In the genomic region with DNA sequence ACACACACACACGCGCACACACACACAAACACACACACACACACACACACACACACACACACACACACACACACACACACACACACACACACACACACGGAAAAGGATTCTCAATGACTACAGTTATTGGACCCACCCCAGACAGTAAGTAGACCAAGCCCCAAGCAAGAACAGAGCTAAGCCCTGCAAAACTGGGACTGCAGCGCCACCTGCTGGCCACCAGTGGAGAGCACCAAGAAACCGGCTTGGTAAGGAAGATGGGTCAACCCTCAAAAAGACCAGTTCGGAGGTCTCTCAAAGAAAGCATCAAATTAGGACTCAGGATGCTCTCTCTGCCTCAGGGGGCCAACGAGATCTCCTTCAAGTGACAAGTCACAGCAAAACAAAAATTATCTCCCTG, we compare ENCODE assay signal across 8 mouse cellular contexts. TPM values are rescaled to one million over a fixed set of nuclear protein-coding genes. Genes with fewer than 3 reads are reported as not detected.
DNase-seq lines count a peak whose midpoint lies in the region; ATAC-seq lines count a peak whose summit lies in the region.

No protein-coding gene starts in this region.

- no peak overlapping the region for H3K9ac ChIP-seq in forebrain, embryonic 12.5 days
- H3K9ac ChIP-seq in hindbrain, embryonic 13.5 days = no peak overlapping the region

- H3K27ac ChIP-seq in heart, embryonic 10.5 days = no peak overlapping the region
- H3K27ac ChIP-seq in forebrain, embryonic 12.5 days = 0 out of 2 replicates have a peak overlapping the region, but pooled peaks have one; percentile 50
- no peak overlapping the region for H3K27ac ChIP-seq in hindbrain, embryonic 13.5 days

- H3K9me3 ChIP-seq in heart, embryonic 10.5 days = no peaks in the 10 kb centered on the region
- no peaks in the 10 kb centered on the region for H3K9me3 ChIP-seq in forebrain, embryonic 12.5 days
- no peaks in the 10 kb centered on the region for H3K9me3 ChIP-seq in hindbrain, embryonic 13.5 days

- ATAC-seq in forebrain, embryonic 12.5 days (ENCODE audit: low FRiP score) = peak; percentile 72
- ATAC-seq in hindbrain, embryonic 13.5 days (ENCODE audit: low FRiP score) = peak; percentile 65; the same call in 1 of the 2 replicates

- intact Hi-C loops in left cerebral cortex, postnatal 36 days (cut with DNase I) = no loop called here

- H3K36me3 ChIP-seq in heart, embryonic 10.5 days = no peaks in the 10 kb centered on the region
- no peaks in the 10 kb centered on the region for H3K36me3 ChIP-seq in forebrain, embryonic 12.5 days (replicated peaks)
- H3K36me3 ChIP-seq in hindbrain, embryonic 13.5 days = no peaks in the 10 kb centered on the region

- H3K4me3 ChIP-seq in heart, embryonic 10.5 days = no peak overlapping the region
- H3K4me3 ChIP-seq in forebrain, embryonic 12.5 days (replicated peaks) = no peak overlapping the region
- H3K4me3 ChIP-seq in hindbrain, embryonic 13.5 days = no peak overlapping the region

- no peaks in the 10 kb centered on the region for H3K4me1 ChIP-seq in heart, embryonic 10.5 days
- H3K4me1 ChIP-seq in forebrain, embryonic 12.5 days = peaks cover 13% of the 10 kb centered on the region; the same call in 1 of the 2 replicates
- H3K4me1 ChIP-seq in hindbrain, embryonic 13.5 days (replicated peaks) = peaks cover 19% of the 10 kb centered on the region

- peak; percentile 28 for DNase-seq in heart, adult 8-10 months (ENCODE audit: low spot score)
- no peak for DNase-seq in heart, embryonic 10.5 days (ENCODE audit: low spot score)
- DNase-seq in c-Kit-negative CD71-positive TER-119-positive erythroid progenitor cells, embryonic 14.5 days (ENCODE audit: low read depth, low spot score) = peak; percentile 26
- DNase-seq in left cerebral cortex, postnatal 36 days (ENCODE audit: low spot score in 2 of 2) = peak; percentile 49 to 54
- DNase-seq in naive thymus-derived CD4-positive, alpha-beta T cell, adult 2 months (ENCODE audit: low read depth) = peak; percentile 50
- peak; percentile 28 to 42 for DNase-seq in spleen, postnatal 36 days (ENCODE audit: low spot score in 2 of 2)

- WGBS in heart, embryonic 10.5 days = 11% methylated on average over 5 of the region's 7 CpGs
- WGBS in forebrain, embryonic 12.5 days = 30% methylated on average over 7 of the region's 7 CpGs
- WGBS in hindbrain, embryonic 13.5 days = 10% methylated on average over 5 of the region's 7 CpGs

- no peak overlapping the region for H3K4me2 ChIP-seq in forebrain, embryonic 12.5 days
- no peak overlapping the region for H3K4me2 ChIP-seq in hindbrain, embryonic 13.5 days

- peaks cover 6% of the 10 kb centered on the region; the same call in 1 of the 2 replicates for H3K27me3 ChIP-seq in heart, embryonic 10.5 days (ENCODE audit: insufficient read depth, poor library complexity, severe bottlenecking)
- peaks cover 19% of the 10 kb centered on the region for H3K27me3 ChIP-seq in forebrain, embryonic 12.5 days
- H3K27me3 ChIP-seq in hindbrain, embryonic 13.5 days = peaks cover 18% of the 10 kb centered on the region

RNA-seq across cellular contexts. Expression of gene Csf3r, which starts 34.2 kb away (rescaled TPM):
- total RNA-seq in heart, adult 8-10 months (2022) = 1 to 10 TPM in 3 of 4 experiments, under 1 TPM in 1; 0.66 to 5.4 (median 1.2) TPM
- polyA plus RNA-seq in heart, embryonic 10.5 days (2016; fragmentation: Nextera tagmentation; extraction: Ambion mirVana) = 0.30 and 0.53 TPM in 2 replicates
- 0.18 and 0.51 TPM in 2 replicates for polyA plus RNA-seq in forebrain, embryonic 12.5 days (2016; fragmentation: Nextera tagmentation; extraction: Ambion mirVana)
- polyA plus RNA-seq in hindbrain, embryonic 13.5 days (2015; fragmentation: Nextera tagmentation; extraction: Ambion mirVana) = 0.48 and 0.74 TPM in 2 replicates
- 1 to 10 TPM; 4.8 to 5.2 TPM for total RNA-seq in left cerebral cortex, postnatal 36 days (2021)

RNA-seq across cellular contexts. Expression of gene Mrps15, which starts 56.6 kb away (rescaled TPM):
- 10 to 100 TPM; 66.9 to 90.0 (median 81.3) TPM for total RNA-seq in heart, adult 8-10 months (2022)
- polyA plus RNA-seq in heart, embryonic 10.5 days (2016; fragmentation: Nextera tagmentation; extraction: Ambion mirVana) = 142 and 157 TPM in 2 replicates
- polyA plus RNA-seq in forebrain, embryonic 12.5 days (2016; fragmentation: Nextera tagmentation; extraction: Ambion mirVana) = 125 and 132 TPM in 2 replicates
- 131 and 136 TPM in 2 replicates for polyA plus RNA-seq in hindbrain, embryonic 13.5 days (2015; fragmentation: Nextera tagmentation; extraction: Ambion mirVana)
- total RNA-seq in left cerebral cortex, postnatal 36 days (2021) = 10 to 100 TPM; 41.0 to 43.1 TPM
